Mouse (Mus musculus) CH12.LX (cell line): ENCODE data around the gene Src. TPM values are rescaled to one million over a fixed set of nuclear protein-coding genes. Genes with fewer than 3 reads are reported as not detected.
A peak's percentile ranks its signal among the peaks of the same experiment; 100 is the strongest.

Experiments used
- DNase-seq: peaks from one replicate; pipeline ENCODE4 v3.0.0-alpha.2; 2013; ENCODE audit errors: extremely low read depth
- H3K27ac ChIP-seq: 2 replicates; pipeline ENCODE4 v1.5.1; 2012; ENCODE audit warnings: low read depth, mild to moderate bottlenecking, control low read depth, moderate library complexity; ENCODE audit not compliant: insufficient read depth
- H3K27me3 ChIP-seq: replicated peaks from 2 replicates; pipeline ENCODE3; 2012; ENCODE audit warnings: inconsistent platforms
- H3K36me3 ChIP-seq, 2 experiments: replicated peaks in 1 of 2; 2 replicates each; pipeline versions ENCODE3 to v1.6.1; 2012; ENCODE audit warnings: inconsistent platforms in 1 of 2, low read length in 1 of 2, mild to moderate bottlenecking in 1 of 2, mixed read lengths in 1 of 2, moderate library complexity in 1 of 2; ENCODE audit not compliant: control insufficient read depth in 1 of 2, insufficient read depth in 1 of 2
- H3K4me1 ChIP-seq, 2 experiments: 2 replicates each; pipeline ENCODE4 v1.6.1; 2012; ENCODE audit warnings: inconsistent platforms in 1 of 2, moderate library complexity in 1 of 2; ENCODE audit not compliant: insufficient read depth in 2 of 2, control insufficient read depth in 1 of 2
- H3K4me2 ChIP-seq: 2 replicates; pipeline ENCODE4 v1.6.1; 2012; ENCODE audit warnings: low read depth, mild to moderate bottlenecking, control low read depth; ENCODE audit not compliant: poor library complexity, insufficient read depth, severe bottlenecking
- H3K4me3 ChIP-seq, 3 experiments: fragments of 150-350 bp in 1 of 3; sonication (generic) in 1 of 3; replicated peaks in 1 of 3; 2 replicates each; pipeline versions ENCODE3 to v1.5.1; 2011 to 2012; ENCODE audit warnings: low read depth in 2 of 3, low read length in 2 of 3, mild to moderate bottlenecking in 2 of 3, moderate library complexity in 2 of 3, control low read depth in 1 of 3, improper control_type of control experiment in 1 of 3, inconsistent platforms in 1 of 3, mixed read lengths in 1 of 3; ENCODE audit not compliant: poor library complexity in 1 of 3
- H3K79me2 ChIP-seq: replicated peaks from 2 replicates; pipeline ENCODE4 v1.6.1; 2012; ENCODE audit warnings: mild to moderate bottlenecking, moderate library complexity; ENCODE audit not compliant: control insufficient read depth, poor library complexity, insufficient read depth, severe bottlenecking; ENCODE audit errors: extremely low read depth
- H3K9ac ChIP-seq: 2 replicates; pipeline ENCODE4 v1.6.1; 2012; ENCODE audit warnings: low read depth, mild to moderate bottlenecking, control low read depth, moderate library complexity; ENCODE audit not compliant: insufficient read depth
- H3K9me3 ChIP-seq: replicated peaks from 2 replicates; pipeline ENCODE3; 2012; ENCODE audit warnings: low read length, inconsistent platforms, mixed read lengths
- BHLHE40 ChIP-seq: IDR thresholded peaks from 2 replicates; pipeline ENCODE4 v1.6.1; 2011; ENCODE audit warnings: mild to moderate bottlenecking, low read depth, low read length, improper control_type of control experiment
- CHD2 ChIP-seq: IDR thresholded peaks from 2 replicates; pipeline ENCODE4 v1.6.1; 2011; ENCODE audit warnings: low read length, improper control_type of control experiment
- CTCF ChIP-seq, 2 experiments: IDR thresholded peaks in 1 of 2; conservative IDR thresholded peaks in 1 of 2; 2 replicates each; pipeline ENCODE4 v1.5.1; 2011 to 2012; ENCODE audit warnings: low read depth in 2 of 2, low read length in 2 of 2, improper control_type of control experiment in 1 of 2, inconsistent platforms in 1 of 2, mild to moderate bottlenecking in 1 of 2, moderate library complexity in 1 of 2
- ELF1 ChIP-seq: IDR thresholded peaks from 2 replicates; pipeline ENCODE4 v1.6.1; 2014; ENCODE audit warnings: low read depth, mild to moderate bottlenecking, inconsistent platforms, low read length, improper control_type of control experiment
- EP300 ChIP-seq: IDR thresholded peaks from 2 replicates; pipeline ENCODE4 v1.6.1; 2011; ENCODE audit warnings: low read length, improper control_type of control experiment
- ETS1 ChIP-seq: conservative IDR thresholded peaks from 2 replicates; pipeline ENCODE4 v1.6.1; 2012; ENCODE audit warnings: low read depth, mild to moderate bottlenecking, inconsistent platforms, low read length, improper control_type of control experiment, moderate library complexity
- GABPA ChIP-seq: IDR thresholded peaks from 2 replicates; pipeline ENCODE4 v1.6.1; 2012; ENCODE audit warnings: low read depth, low read length, improper control_type of control experiment, inconsistent platforms; ENCODE audit not compliant: insufficient replicate concordance
- HCFC1 ChIP-seq: IDR thresholded peaks from 2 replicates; pipeline ENCODE4 v1.6.1; 2012; ENCODE audit warnings: low read depth, mild to moderate bottlenecking, inconsistent platforms, low read length, improper control_type of control experiment
- IRF4 ChIP-seq: IDR thresholded peaks from 2 replicates; pipeline ENCODE4 v1.6.1; 2014; ENCODE audit warnings: low read depth, mild to moderate bottlenecking, inconsistent platforms, low read length, improper control_type of control experiment
- JUN ChIP-seq: IDR thresholded peaks from 2 replicates; pipeline ENCODE4 v1.6.1; 2011; ENCODE audit warnings: low read depth, mild to moderate bottlenecking, low read length, improper control_type of control experiment, moderate library complexity; ENCODE audit not compliant: insufficient read depth
- JUND ChIP-seq: conservative IDR thresholded peaks from 2 replicates; pipeline ENCODE4 v1.6.1; 2011; ENCODE audit warnings: low read depth, low read length, improper control_type of control experiment
- MAFK ChIP-seq: IDR thresholded peaks from 2 replicates; pipeline ENCODE4 v1.6.1; 2011; ENCODE audit warnings: low read length, improper control_type of control experiment; ENCODE audit not compliant: insufficient replicate concordance
- MAX ChIP-seq: IDR thresholded peaks from 2 replicates; pipeline ENCODE4 v1.6.1; 2011; ENCODE audit warnings: low read length, improper control_type of control experiment
- MAZ ChIP-seq: IDR thresholded peaks from 2 replicates; pipeline ENCODE4 v1.6.1; 2012; ENCODE audit warnings: low read depth, mild to moderate bottlenecking, inconsistent platforms, low read length, improper control_type of control experiment, moderate library complexity
- MEF2A ChIP-seq: IDR thresholded peaks from 2 replicates; pipeline ENCODE4 v1.6.1; 2014; ENCODE audit warnings: low read depth, mild to moderate bottlenecking, inconsistent platforms, low read length, improper control_type of control experiment, borderline replicate concordance
- MXI1 ChIP-seq: IDR thresholded peaks from 2 replicates; pipeline ENCODE4 v1.6.1; 2011; ENCODE audit warnings: mild to moderate bottlenecking, low read depth, low read length, improper control_type of control experiment
- MYC ChIP-seq: IDR thresholded peaks from 2 replicates; pipeline ENCODE4 v1.6.1; 2011; ENCODE audit warnings: low read depth, mild to moderate bottlenecking, improper control_type of control experiment, low read length
- NELFE ChIP-seq: IDR thresholded peaks from 2 replicates; pipeline ENCODE4 v1.6.1; 2011; ENCODE audit warnings: low read depth, low read length, improper control_type of control experiment
- NRF1 ChIP-seq: IDR thresholded peaks from 2 replicates; pipeline ENCODE4 v1.6.1; 2014; ENCODE audit warnings: low read depth, mild to moderate bottlenecking, inconsistent platforms, low read length, improper control_type of control experiment, moderate library complexity
- RAD21 ChIP-seq: IDR thresholded peaks from 2 replicates; pipeline ENCODE4 v1.6.1; 2011; ENCODE audit warnings: low read depth, mild to moderate bottlenecking, low read length, improper control_type of control experiment, moderate library complexity
- RCOR1 ChIP-seq: conservative IDR thresholded peaks from 2 replicates; pipeline ENCODE4 v1.6.1; 2012; ENCODE audit warnings: low read depth, mild to moderate bottlenecking, inconsistent platforms, low read length, improper control_type of control experiment
- SIN3A ChIP-seq: IDR thresholded peaks from 2 replicates; pipeline ENCODE4 v1.6.1; 2012; ENCODE audit warnings: low read length, improper control_type of control experiment, inconsistent platforms
- SMC3 ChIP-seq: IDR thresholded peaks from 2 replicates; pipeline ENCODE4 v1.6.1; 2011; ENCODE audit warnings: low read depth, low read length, improper control_type of control experiment
- TCF12 ChIP-seq: IDR thresholded peaks from 2 replicates; pipeline ENCODE4 v1.6.1; 2014; ENCODE audit warnings: low read depth, mild to moderate bottlenecking, inconsistent platforms, low read length, improper control_type of control experiment
- UBTF ChIP-seq: IDR thresholded peaks from 2 replicates; pipeline ENCODE4 v1.6.1; 2012; ENCODE audit warnings: low read depth, mild to moderate bottlenecking, inconsistent platforms, low read length, improper control_type of control experiment, moderate library complexity
- USF1 ChIP-seq: IDR thresholded peaks from 2 replicates; pipeline ENCODE4 v1.6.1; 2014; ENCODE audit warnings: low read depth, mild to moderate bottlenecking, inconsistent platforms, low read length, improper control_type of control experiment
- USF2 ChIP-seq: conservative IDR thresholded peaks from 2 replicates; pipeline ENCODE4 v1.6.1; 2011; ENCODE audit warnings: low read depth, low read length, improper control_type of control experiment
- ZC3H11A ChIP-seq: IDR thresholded peaks from 2 replicates; pipeline ENCODE4 v1.6.1; 2012; ENCODE audit warnings: low read depth, mild to moderate bottlenecking, inconsistent platforms, low read length, improper control_type of control experiment
- ZKSCAN1 ChIP-seq: IDR thresholded peaks from 2 replicates; pipeline ENCODE4 v1.6.1; 2012; ENCODE audit warnings: low read depth, inconsistent platforms, low read length, improper control_type of control experiment, borderline replicate concordance
- ZMIZ1 ChIP-seq: IDR thresholded peaks from 2 replicates; pipeline ENCODE4 v1.6.1; 2012; ENCODE audit warnings: low read depth, mild to moderate bottlenecking, inconsistent platforms, low read length, improper control_type of control experiment
- ZNF384 ChIP-seq: IDR thresholded peaks from 2 replicates; pipeline ENCODE4 v1.6.1; 2012; ENCODE audit warnings: low read depth, low read length, improper control_type of control experiment, inconsistent platforms
- dilution Hi-C: fragments of 300-500 bp; cut with MboI; formaldehyde crosslinking; loops from 2 replicates; pipeline ENCODE4 v1.14.3; 2020; ENCODE audit warnings: low sequenced_read_pairs; ENCODE audit not compliant: extremely low pct_unique_long_range_greater_than_20kb, extremely low pct_ligation_motif_present
- in situ Hi-C: fragments of 300-500 bp; cut with MboI; formaldehyde crosslinking; loops from 3 replicates; pipeline ENCODE4 v1.14.3; 2019; ENCODE audit warnings: low sequenced_read_pairs, low pct_ligation_motif_present, low pct_unique_long_range_greater_than_20kb, mixed read lengths
- polyA plus RNA-seq: library from polyadenylated mRNA; unstranded; fragments of >175 nt; gene quantifications from 2 replicates; pipeline ENCODE4 v1.2.1, GENCODE M21; 2012; ENCODE audit warnings: low read depth; ENCODE audit not compliant: insufficient read length
- total RNA-seq, 2 experiments: library from RNA; depleted of rRNA; stranded (reverse); fragments of 300-350 nt in 1 of 2; fragments of >200 nt in 1 of 2; gene quantifications; 2 replicates each; pipeline ENCODE4 v1.2.3; 2012 to 2014

The Src gene
- total and polyA plus RNA-seq, 3 experiments = 0.20 to 0.37 (median 0.25) TPM

DNA sequence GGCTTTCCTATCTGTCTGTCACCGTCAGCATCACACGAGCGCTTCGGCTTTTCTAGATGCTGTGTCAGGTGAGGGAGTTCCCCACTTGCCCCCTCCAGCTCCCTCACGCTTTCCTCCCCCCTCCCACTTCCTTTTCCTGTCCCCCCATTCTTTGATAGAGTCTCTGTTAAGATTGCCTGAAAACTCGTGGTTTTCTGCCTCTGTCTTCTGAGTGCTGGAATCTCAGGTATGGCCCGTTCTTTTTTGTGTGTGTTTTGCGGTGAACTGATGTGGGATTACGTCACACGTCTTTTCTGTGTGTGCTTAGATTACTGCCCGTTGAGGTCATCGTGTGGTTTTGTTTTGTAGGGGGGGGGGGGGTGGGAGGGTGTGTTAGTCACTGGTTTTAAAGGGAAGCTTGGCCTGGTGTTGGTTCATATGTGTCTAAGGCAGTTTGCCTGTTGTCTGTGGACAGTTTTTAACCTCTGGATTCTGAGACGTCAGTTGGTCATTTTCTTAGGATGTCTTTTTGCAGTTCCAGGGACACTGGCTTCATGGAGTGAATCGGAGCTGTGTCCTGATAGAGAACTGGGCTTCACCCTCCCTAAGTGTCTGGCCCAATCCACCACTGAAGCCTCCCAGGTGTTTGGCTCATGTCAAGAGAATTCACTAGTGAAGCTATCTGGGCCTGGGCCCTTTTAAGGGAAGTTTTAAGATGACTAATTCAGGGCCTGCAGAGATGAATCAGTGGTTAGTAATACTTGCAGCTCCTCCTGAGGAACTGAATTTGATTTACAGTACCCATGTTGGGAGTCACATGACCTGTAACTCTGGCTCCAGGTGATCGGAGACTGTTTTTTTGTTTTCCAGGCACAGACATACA is 29.3 kb downstream of the Src start:
- Histone ChIP-seq H3K4me1 (peaks cover 20 to 30% of the 10 kb centered on the region in 2 experiments), H3K27me3 (peaks cover 8% of the 10 kb centered on the region), H3K27ac (peak overlapping the region; percentile 53), H3K9me3 (peaks cover 2% of the 10 kb centered on the region), H3K9ac (no peak overlapping the region)
- DNase-seq = peak; percentile 79
- dilution Hi-C loops = no loop called here
- TF ChIP-seq ETS1 (peak; percentile 92), BHLHE40 (peak; percentile 98), JUND (peak; percentile 90), MAFK (peak; percentile 47; the same call in 1 of the 2 replicates), TCF12 (peak; percentile 72), USF2 (peak; percentile 81), CTCF (conservative IDR thresholded peaks at IDR 0.05 in 1 of 2, IDR thresholded peaks at IDR 0.05 in 1 of 2; ENCODE audit: low read depth in 2 of 2, low read length in 2 of 2) (no peak), RAD21 (no peak), SIN3A (peak; percentile 49; the same call in 1 of the 2 replicates), ZKSCAN1 (no peak), HCFC1 (no peak), SMC3 (no peak), USF1 (peak; percentile 79), ELF1 (no peak; the same call in 1 of the 2 replicates), JUN (peak; percentile 85), IRF4 (peak; percentile 97), MAX (peak; percentile 77), MAZ (peak; percentile 89), MYC (peak; percentile 42; the same call in 1 of the 2 replicates), NRF1 (0 out of 2 replicates have a peak, but pooled peaks have one; percentile 20), CHD2 (peak; percentile 34; the same call in 1 of the 2 replicates), EP300 (peak; percentile 94), RCOR1 (peak; percentile 93), ZC3H11A (no peak), ZNF384 (peak; percentile 59), MEF2A (peak; percentile 72; the same call in 1 of the 2 replicates), UBTF (no peak), GABPA (no peak), ZMIZ1 (no peak), NELFE (no peak), MXI1 (peak; percentile 53; the same call in 1 of the 2 replicates)
- TF ChIP-seq, all 38 proteins: peak for 20
- Histone ChIP-seq H3K36me3 (no peaks in the 10 kb centered on the region), H3K79me2 (no peaks in the 10 kb centered on the region), H3K4me2 (peak overlapping the region; percentile 46), H3K4me3 (no peak overlapping the region)
- in situ Hi-C loops = no loop called here
